Mouse (Mus musculus): ENCODE measurements around the gene Pdxp. TPM values are rescaled to one million over a fixed set of nuclear protein-coding genes. Genes with fewer than 3 reads are reported as not detected.

The Pdxp gene
- polyA plus RNA-seq, 1 experiment from 2014 or later, result 21.9 TPM

GRCm38 (mm10) chr15:78916052-78916826 lies 2.5 kb downstream of the Pdxp start:
- DNase-seq (peak; percentile 45), ATAC-seq (ENCODE audit: insufficient read depth) (no peak)
- Histone ChIP-seq H3K36me3 (ENCODE audit: insufficient read depth) (peaks cover 31% of the 10 kb centered on the region), H3K27ac (ENCODE audit: low read depth) (no peak overlapping the region), H3K4me1 (ENCODE audit: insufficient read depth) (peaks cover 11% of the 10 kb centered on the region; the same call in 1 of the 2 replicates), H3K9me3 (ENCODE audit: low read depth, low read length) (no peaks in the 10 kb centered on the region), H3K9ac (no peak overlapping the region), H3K4me3 (ENCODE audit: low read depth, low read length) (peak overlapping the region; percentile 73), H3K27me3 (ENCODE audit: insufficient read depth, low read length) (no peaks in the 10 kb centered on the region), H3K4me2 (peak overlapping the region; percentile 99)
- whole genome bisulfite sequencing, result 61% methylated on average over 12 of the region's 12 CpGs
- no peak for TF ChIP-seq CTCF (IDR thresholded peaks at IDR 0.05; ENCODE audit: low read depth)

GRCm38 (mm10) chr15:78918126-78918525 lies 4.4 kb downstream of the Pdxp start:
- Histone ChIP-seq H3K4me3 (ENCODE audit: low read depth, low read length) (no peak overlapping the region), H3K9ac (no peak overlapping the region), H3K27ac (ENCODE audit: low read depth) (no peak overlapping the region), H3K36me3 (ENCODE audit: insufficient read depth) (peaks cover 24% of the 10 kb centered on the region), H3K4me2 (no peak overlapping the region), H3K9me3 (ENCODE audit: low read depth, low read length) (no peaks in the 10 kb centered on the region), H3K27me3 (ENCODE audit: insufficient read depth, low read length) (no peaks in the 10 kb centered on the region), H3K4me1 (ENCODE audit: insufficient read depth) (peaks cover 11% of the 10 kb centered on the region; the same call in 1 of the 2 replicates)
- no peak for TF ChIP-seq CTCF (IDR thresholded peaks at IDR 0.05; ENCODE audit: low read depth)
- ATAC-seq (ENCODE audit: insufficient read depth) (no peak), DNase-seq (no peak)
- 92% methylated on average over 23 of the region's 23 CpGs for WGBS

- 0 out of 2 replicates have a peak overlapping the region, but pooled peaks have one; percentile 18 for H3K27ac ChIP-seq (ENCODE audit: low read depth)
Measured at GRCm38 (mm10) chr15:78919914-78920313, 6.2 kb downstream of the Pdxp start.

DNA sequence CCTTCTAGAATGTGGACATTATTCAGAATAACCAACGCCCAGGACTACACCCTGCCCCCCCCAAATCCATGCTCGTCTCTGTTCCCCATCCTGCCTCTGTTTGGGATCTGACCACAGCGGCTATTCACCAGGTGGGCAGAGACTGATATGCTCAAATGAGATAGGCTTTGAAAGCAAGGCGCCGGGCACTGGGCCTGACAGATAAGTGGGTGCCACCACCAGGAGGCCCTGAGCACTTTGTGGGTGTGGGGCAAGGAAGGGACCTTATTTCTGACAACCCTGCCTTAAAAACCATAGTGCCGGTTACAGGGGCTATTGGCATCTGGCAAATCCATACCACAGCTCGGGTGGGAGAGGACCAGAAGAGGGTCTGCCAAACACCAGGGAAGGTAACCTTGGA lies 9.0 kb downstream of the Pdxp start:
- no peak overlapping the region for H3K4me3 ChIP-seq (ENCODE audit: low read depth, low read length)
- ATAC-seq (ENCODE audit: insufficient read depth) (no peak), DNase-seq (no peak)
- H3K27ac ChIP-seq (ENCODE audit: low read depth), result no peak overlapping the region
- H3K9ac ChIP-seq, result no peak overlapping the region
- 84% methylated on average over 7 of the region's 7 CpGs for WGBS
- H3K27me3 ChIP-seq (ENCODE audit: insufficient read depth, low read length), result no peaks in the 10 kb centered on the region
- TF ChIP-seq CTCF (IDR thresholded peaks at IDR 0.05; ENCODE audit: low read depth), result no peak
- peaks cover 15% of the 10 kb centered on the region for H3K36me3 ChIP-seq (ENCODE audit: insufficient read depth)
- H3K4me2 ChIP-seq, result no peak overlapping the region; the same call in 1 of the 2 replicates
- H3K4me1 ChIP-seq (ENCODE audit: insufficient read depth), result peaks cover 18% of the 10 kb centered on the region
- no peaks in the 10 kb centered on the region for H3K9me3 ChIP-seq (ENCODE audit: low read depth, low read length)

More at GRCm38 (mm10) chr15:78919914-78920313, 6.2 kb downstream of the Pdxp start:
- Histone ChIP-seq H3K4me3 (ENCODE audit: low read depth, low read length) (no peak overlapping the region), H3K9ac (no peak overlapping the region), H3K9me3 (ENCODE audit: low read depth, low read length) (no peaks in the 10 kb centered on the region), H3K4me1 (ENCODE audit: insufficient read depth) (peaks cover 11% of the 10 kb centered on the region; the same call in 1 of the 2 replicates), H3K4me2 (no peak overlapping the region), H3K36me3 (ENCODE audit: insufficient read depth) (peaks cover 24% of the 10 kb centered on the region), H3K27me3 (ENCODE audit: insufficient read depth, low read length) (no peaks in the 10 kb centered on the region)
- 55% methylated on average over 12 of the region's 12 CpGs for WGBS
- no peak for TF ChIP-seq CTCF (IDR thresholded peaks at IDR 0.05; ENCODE audit: low read depth)
- DNase-seq, result no peak
- no peak for ATAC-seq (ENCODE audit: insufficient read depth)

DNA sequence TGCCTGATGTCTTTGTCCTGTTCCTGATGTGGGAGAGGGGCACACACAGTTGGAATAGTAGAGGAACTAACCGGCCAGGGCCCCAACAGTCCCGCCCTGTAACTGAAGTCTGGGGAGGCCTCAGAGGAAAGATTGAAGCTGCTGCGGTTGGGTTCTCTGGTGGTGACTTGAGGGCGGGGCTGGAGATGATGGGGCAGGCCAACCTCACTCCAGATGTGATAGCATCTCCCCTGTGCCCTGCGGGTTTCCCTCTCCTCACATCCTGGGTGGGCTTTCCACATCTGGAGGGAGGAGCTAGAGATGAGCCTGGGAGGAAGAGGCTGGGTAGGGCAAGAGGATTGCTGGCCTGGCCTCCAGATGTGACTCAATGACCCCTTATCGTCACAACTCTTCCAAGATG lies 9.9 kb downstream of the Pdxp start:
- no peak for TF ChIP-seq CTCF (IDR thresholded peaks at IDR 0.05; ENCODE audit: low read depth)
- Histone ChIP-seq H3K9me3 (ENCODE audit: low read depth, low read length) (no peaks in the 10 kb centered on the region), H3K4me1 (ENCODE audit: insufficient read depth) (peaks cover 18% of the 10 kb centered on the region), H3K27ac (ENCODE audit: low read depth) (peak overlapping the region; percentile 18; the same call in 1 of the 2 replicates), H3K4me2 (no peak overlapping the region), H3K4me3 (ENCODE audit: low read depth, low read length) (no peak overlapping the region), H3K36me3 (ENCODE audit: insufficient read depth) (peaks cover 9% of the 10 kb centered on the region), H3K27me3 (ENCODE audit: insufficient read depth, low read length) (no peaks in the 10 kb centered on the region), H3K9ac (0 out of 2 replicates have a peak overlapping the region, but pooled peaks have one; percentile 16)
- no peak for ATAC-seq (ENCODE audit: insufficient read depth)
- no peak for DNase-seq
- 55% methylated on average over 6 of the region's 6 CpGs for WGBS

- DNase-seq (no peak), ATAC-seq (ENCODE audit: insufficient read depth) (no peak)
- H3K4me3 ChIP-seq (ENCODE audit: low read depth, low read length), result no peak overlapping the region
- H3K9me3 ChIP-seq (ENCODE audit: low read depth, low read length), result no peaks in the 10 kb centered on the region
- 0 out of 2 replicates have a peak overlapping the region, but pooled peaks have one; percentile 40 for H3K9ac ChIP-seq
- WGBS, result 18% methylated on average over 8 of the region's 8 CpGs
- peak overlapping the region; percentile 97 for H3K27ac ChIP-seq (ENCODE audit: low read depth)
- H3K4me1 ChIP-seq (ENCODE audit: insufficient read depth), result peaks cover 18% of the 10 kb centered on the region
- peak overlapping the region; percentile 70 for H3K4me2 ChIP-seq
- peaks cover 11% of the 10 kb centered on the region for H3K36me3 ChIP-seq (ENCODE audit: insufficient read depth)
- H3K27me3 ChIP-seq (ENCODE audit: insufficient read depth, low read length), result no peaks in the 10 kb centered on the region
- TF ChIP-seq CTCF (IDR thresholded peaks at IDR 0.05; ENCODE audit: low read depth), result no peak
Measured at GRCm38 (mm10) chr15:78925129-78925528, 11.4 kb downstream of the Pdxp start.
